Mouse (Mus musculus): ENCODE results near the gene BC049715. TPM values are rescaled to one million over a fixed set of nuclear protein-coding genes. Genes with fewer than 3 reads are reported as not detected.
A peak's percentile ranks its signal among the peaks of the same experiment; 100 is the strongest.
"Not testable (repeated sequence)": the region's sequence is repeated elsewhere in the genome, so short reads cannot be mapped to it uniquely, and the experiment has no call there.

Gene BC049715
- total RNA-seq, 2 experiments from 2014 or later: 0.39 to 0.57 TPM

- DNase-seq (ENCODE audit: low spot score in 2 of 2): no peak
These were observed 21.0 kb downstream of the BC049715 start for GRCm38 (mm10) chr6:136848399-136848798.

- DNase-seq (ENCODE audit: low spot score in 2 of 2): no peak
These were observed 21.5 kb downstream of the BC049715 start for GRCm38 (mm10) chr6:136848971-136849370.

GRCm38 (mm10) chr6:136850267-136850666, 22.8 kb downstream of the BC049715 start:
- DNase-seq (ENCODE audit: low spot score in 2 of 2): no peak

GRCm38 (mm10) chr6:136852348-136852747, 24.9 kb downstream of the BC049715 start:
- DNase-seq (ENCODE audit: low spot score in 2 of 2): no peak

GRCm38 (mm10) chr6:136852762-136853161, 25.3 kb downstream of the BC049715 start:
- DNase-seq (ENCODE audit: low spot score in 2 of 2): no peak

GRCm38 (mm10) chr6:136854361-136854781, 26.9 kb downstream of the BC049715 start:
- no peak for DNase-seq (ENCODE audit: low spot score in 2 of 2)

GRCm38 (mm10) chr6:136855183-136855582, 27.8 kb downstream of the BC049715 start:
- DNase-seq (ENCODE audit: low spot score in 2 of 2): no peak

GRCm38 (mm10) chr6:136856071-136856636, 28.7 kb downstream of the BC049715 start:
- DNase-seq (ENCODE audit: low spot score in 2 of 2): no peak

GRCm38 (mm10) chr6:136857186-136857872, 29.9 kb downstream of the BC049715 start, which contains the start of gene Art4:
Gene Art4, minus strand, starts transcription at chr6:136857733.
- no peak for DNase-seq (ENCODE audit: low spot score in 2 of 2)

- no peak for DNase-seq (ENCODE audit: low spot score in 2 of 2)
These were observed 30.4 kb downstream of the BC049715 start for GRCm38 (mm10) chr6:136857873-136858260.

GRCm38 (mm10) chr6:136858420-136858819, 31.0 kb downstream of the BC049715 start:
- DNase-seq (ENCODE audit: low spot score in 2 of 2): no peak

GRCm38 (mm10) chr6:136861020-136861419, 33.6 kb downstream of the BC049715 start:
- DNase-seq (ENCODE audit: low spot score in 2 of 2): no peak

GRCm38 (mm10) chr6:136865360-136865759, 37.9 kb downstream of the BC049715 start:
- DNase-seq (ENCODE audit: low spot score in 2 of 2): no peak

- no peak for DNase-seq (ENCODE audit: low spot score in 2 of 2)
These were observed 38.7 kb downstream of the BC049715 start for GRCm38 (mm10) chr6:136866150-136866549.

GRCm38 (mm10) chr6:136868921-136869320, 41.5 kb downstream of the BC049715 start:
- no peak for DNase-seq (ENCODE audit: low spot score in 2 of 2)

GRCm38 (mm10) chr6:136874599-136874998, 47.2 kb downstream of the BC049715 start:
- no peak for DNase-seq (ENCODE audit: low spot score in 2 of 2)

GRCm38 (mm10) chr6:136875670-136876069, 48.2 kb downstream of the BC049715 start, which contains the start of gene Mgp:
Gene Mgp, minus strand, starts transcription at chr6:136875823.
- peak in 1 of 2 experiments; percentile 45 for DNase-seq (ENCODE audit: low spot score in 2 of 2)

- DNase-seq (ENCODE audit: low spot score in 2 of 2): no peak
These were observed 54.3 kb downstream of the BC049715 start for GRCm38 (mm10) chr6:136881678-136882077.

GRCm38 (mm10) chr6:136883431-136883915, 56.0 kb downstream of the BC049715 start:
- DNase-seq (ENCODE audit: low spot score in 2 of 2): no peak

GRCm38 (mm10) chr6:136883961-136884360, 56.5 kb downstream of the BC049715 start:
- no peak for DNase-seq (ENCODE audit: low spot score in 2 of 2)

GRCm38 (mm10) chr6:136884766-136885165, 57.3 kb downstream of the BC049715 start:
- not testable (repeated sequence) for DNase-seq (ENCODE audit: low spot score in 2 of 2)

GRCm38 (mm10) chr6:136887854-136888253, 60.4 kb downstream of the BC049715 start:
- DNase-seq (ENCODE audit: low spot score in 2 of 2): peak in 1 of 2 experiments; percentile 31
